Mouse (Mus musculus) intestine, postnatal 0 days (tissue): Measurements from ENCODE around the gene Glycam1. TPM values are rescaled to one million over a fixed set of nuclear protein-coding genes. Genes with fewer than 3 reads are reported as not detected.
"Not testable (repeated sequence)": the region's sequence is repeated elsewhere in the genome, so short reads cannot be mapped to it uniquely, and the experiment has no call there.

Experiments used
- ATAC-seq: fragments of 200-750 bp; cut with Nextera tagmentation; 2 replicates; pipeline ENCODE4 v1.8.0; 2017; ENCODE audit warnings: mild to moderate bottlenecking, moderate TSS enrichment, moderate library complexity
- H3K27ac ChIP-seq: fragments of 300-500 bp; sonication (generic); 2 replicates; pipeline ENCODE4 v1.5.1; 2014; ENCODE audit warnings: mild to moderate bottlenecking, low read depth, low read length, moderate library complexity
- H3K27me3 ChIP-seq: fragments of 300-500 bp; sonication (generic); replicated peaks from 2 replicates; pipeline ENCODE4 v1.6.1; 2014; ENCODE audit warnings: low read length, mixed read lengths; ENCODE audit not compliant: control insufficient read depth, insufficient read depth
- H3K36me3 ChIP-seq: fragments of 300-500 bp; sonication (generic); 2 replicates; pipeline ENCODE4 v1.6.1; 2014; ENCODE audit warnings: mild to moderate bottlenecking, moderate library complexity; ENCODE audit not compliant: control insufficient read depth, insufficient read depth
- H3K4me1 ChIP-seq: fragments of 300-500 bp; sonication (generic); replicated peaks from 2 replicates; pipeline ENCODE4 v1.6.1; 2014; ENCODE audit warnings: antibody characterized with exemption, low read length, mixed read lengths; ENCODE audit not compliant: control insufficient read depth, insufficient read depth
- H3K4me2 ChIP-seq: fragments of 300-500 bp; sonication (generic); replicated peaks from 2 replicates; pipeline ENCODE4 v1.6.1; 2014; ENCODE audit warnings: low read depth, mild to moderate bottlenecking, moderate library complexity
- H3K4me3 ChIP-seq: fragments of 300-500 bp; sonication (generic); 2 replicates; pipeline ENCODE4 v1.5.1; 2014; ENCODE audit warnings: low read depth, low read length
- H3K9ac ChIP-seq: fragments of 300-500 bp; sonication (generic); 2 replicates; pipeline ENCODE4 v1.6.1; 2014; ENCODE audit warnings: mild to moderate bottlenecking, low read depth, low read length
- H3K9me3 ChIP-seq: fragments of 300-500 bp; sonication (generic); 2 replicates; pipeline ENCODE4 v1.6.1; 2016; ENCODE audit warnings: mixed run types; ENCODE audit not compliant: control insufficient read depth
- CTCF ChIP-seq: sonication (generic); IDR thresholded peaks from 2 replicates; pipeline ENCODE4 v1.5.1; 2016; ENCODE audit warnings: low read depth, mild to moderate bottlenecking, control low read depth, antibody characterized with exemption, moderate library complexity
- WGBS: fragments of 180-500 bp; shearing (Covaris S2); extraction: QIAGEN DNeasy Blood & Tissue Kit; methylation state at CpG from one replicate; pipeline ENCODE4 v1.1.7; 2014; 5-methylcytosine and 5-hydroxymethylcytosine counted together
- polyA plus RNA-seq: library from polyadenylated mRNA; unstranded; fragments of >200 nt; fragmentation: Nextera tagmentation; extraction: Ambion mirVana; gene quantifications from 2 replicates; pipeline ENCODE4 v1.2.1, GENCODE M21; 2015

Gene Glycam1
- polyA plus RNA-seq, result 1.1 and 3.8 TPM in 2 replicates

GRCm38 (mm10) chr15:103564981-103565380, at the start of gene Glycam1:
Gene Glycam1 (minus strand): TSS chr15:103565081.
- Histone ChIP-seq H3K9me3 (no peaks in the 10 kb centered on the region), H3K27ac (no peak within 1 kb of the TSS), H3K27me3 (no peaks in the 10 kb centered on the region), H3K4me2 (no peak within 1 kb of the TSS), H3K4me1 (no peaks in the 10 kb centered on the region), H3K9ac (no peak within 1 kb of the TSS), H3K4me3 (no peak within 1 kb of the TSS), H3K36me3 (no peaks in the 10 kb centered on the region)
- no peak for ATAC-seq
- no peak for TF ChIP-seq CTCF

- no peak for TF ChIP-seq CTCF
- Histone ChIP-seq H3K4me1 (no peaks in the 10 kb centered on the region), H3K9me3 (no peaks in the 10 kb centered on the region), H3K4me3 (no peak overlapping the region), H3K9ac (no peak overlapping the region), H3K27ac (no peak overlapping the region), H3K27me3 (no peaks in the 10 kb centered on the region), H3K4me2 (no peak overlapping the region), H3K36me3 (no peaks in the 10 kb centered on the region)
- ATAC-seq, result no peak
- 82% methylated on average over 1 of the region's 1 CpGs for WGBS
Measured at GRCm38 (mm10) chr15:103604481-103604880, 39.6 kb upstream of the Glycam1 start.

- Histone ChIP-seq H3K4me2 (no peak overlapping the region), H3K4me3 (no peak overlapping the region), H3K9me3 (no peaks in the 10 kb centered on the region), H3K27me3 (no peaks in the 10 kb centered on the region), H3K4me1 (no peaks in the 10 kb centered on the region), H3K36me3 (no peaks in the 10 kb centered on the region), H3K9ac (no peak overlapping the region), H3K27ac (no peak overlapping the region)
- WGBS, result 76% methylated on average over 2 of the region's 2 CpGs
- no peak for TF ChIP-seq CTCF
- ATAC-seq, result no peak
Measured at GRCm38 (mm10) chr15:103590779-103591178, 25.9 kb upstream of the Glycam1 start.

GRCm38 (mm10) chr15:103587752-103588151, 22.9 kb upstream of the Glycam1 start:
- 81% methylated on average over 4 of the region's 4 CpGs for WGBS
- H3K27me3 ChIP-seq, H3K4me3 ChIP-seq, H3K36me3 ChIP-seq, H3K27ac ChIP-seq, H3K9me3 ChIP-seq, H3K4me1 ChIP-seq, H3K9ac ChIP-seq, H3K4me2 ChIP-seq, ATAC-seq: not testable (repeated sequence)

DNA sequence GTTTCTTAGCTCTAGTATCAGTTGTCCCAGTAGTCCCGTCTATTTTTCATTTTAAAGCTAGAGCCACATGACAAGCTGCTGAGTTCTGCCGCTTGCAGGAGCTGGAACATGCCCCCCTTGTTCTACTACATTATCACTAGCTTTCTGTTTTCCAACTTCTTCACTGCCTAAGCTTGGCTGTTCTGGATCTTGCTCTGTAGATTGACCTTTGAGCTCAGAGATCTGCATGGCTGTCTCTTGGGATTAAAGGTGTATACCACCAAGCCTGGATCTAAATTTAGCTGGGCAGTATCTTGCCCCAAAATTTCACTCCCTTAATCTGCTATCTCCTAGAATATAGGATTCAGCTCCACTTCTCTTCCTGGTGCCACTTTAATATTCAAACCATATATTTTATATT, 21.0 kb upstream of the Glycam1 start:
- 71% methylated on average over 2 of the region's 2 CpGs for WGBS
- Histone ChIP-seq H3K9me3 (no peaks in the 10 kb centered on the region), H3K4me2 (no peak overlapping the region), H3K4me1 (no peaks in the 10 kb centered on the region), H3K27me3 (no peaks in the 10 kb centered on the region), H3K36me3 (no peaks in the 10 kb centered on the region), H3K27ac (no peak overlapping the region), H3K9ac (no peak overlapping the region), H3K4me3 (no peak overlapping the region)
- ATAC-seq, result no peak
- no peak for TF ChIP-seq CTCF

DNA sequence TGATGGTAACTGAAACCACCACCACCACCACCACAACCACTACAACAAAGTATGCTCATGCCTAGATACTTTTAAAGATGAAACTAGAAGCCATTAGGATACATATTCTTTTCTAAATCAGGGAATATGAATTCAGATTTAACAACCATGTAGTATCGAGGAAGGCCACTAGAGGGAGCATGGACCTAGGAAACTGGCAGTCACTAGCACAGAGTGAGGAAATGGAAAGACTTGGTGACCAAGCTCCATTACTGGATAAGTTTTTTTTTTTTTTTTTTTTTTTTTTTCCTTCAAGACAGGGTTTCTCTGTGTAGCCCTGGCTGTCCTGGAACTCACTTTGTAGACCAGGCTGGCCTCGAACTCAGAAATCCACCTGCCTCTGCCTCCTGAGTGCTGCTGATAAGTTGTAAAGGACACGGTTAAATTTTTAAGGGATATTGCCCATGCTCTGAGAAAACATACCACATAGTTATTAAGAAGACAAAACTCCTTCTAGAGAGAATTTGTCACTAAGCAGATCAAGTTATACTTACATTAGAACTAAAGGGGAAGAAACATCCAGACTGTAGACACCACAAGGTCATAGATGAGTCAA, 12.7 kb downstream of the Glycam1 start:
- ATAC-seq, result no peak; the same call in 1 of the 2 replicates
- Histone ChIP-seq H3K4me1 (no peaks in the 10 kb centered on the region), H3K36me3 (no peaks in the 10 kb centered on the region), H3K27me3 (no peaks in the 10 kb centered on the region), H3K9me3 (no peaks in the 10 kb centered on the region), H3K9ac (no peak overlapping the region), H3K27ac (no peak overlapping the region), H3K4me2 (no peak overlapping the region), H3K4me3 (no peak overlapping the region)
- peak; percentile 85 for TF ChIP-seq CTCF
- WGBS, result 36% methylated on average over 3 of the region's 3 CpGs

DNA sequence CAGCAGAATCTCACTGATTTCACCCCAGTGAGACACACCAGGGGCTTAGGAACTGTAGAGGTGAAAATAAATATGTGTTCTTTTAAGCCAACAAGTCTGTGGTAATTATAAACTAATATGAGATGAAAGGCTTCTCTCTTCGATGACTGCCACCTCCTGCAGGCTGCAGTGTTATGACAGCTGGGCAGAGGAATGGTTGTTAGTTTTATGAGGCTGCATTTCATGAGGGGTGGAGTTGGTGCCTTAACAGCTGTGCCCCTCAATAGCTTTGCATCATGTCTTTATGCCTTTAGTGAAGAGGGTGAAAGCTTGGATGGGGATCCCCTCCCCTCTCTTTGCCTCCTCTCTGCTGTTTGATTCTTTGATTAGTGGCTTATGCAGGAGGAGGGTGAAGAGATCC, 13.8 kb downstream of the Glycam1 start:
- no peak overlapping the region for H3K4me2 ChIP-seq
- no peak overlapping the region for H3K4me3 ChIP-seq
- no peak for ATAC-seq
- 31% methylated on average over 1 of the region's 1 CpGs for WGBS
- H3K9ac ChIP-seq, result no peak overlapping the region
- H3K27me3 ChIP-seq, result no peaks in the 10 kb centered on the region
- H3K36me3 ChIP-seq, result no peaks in the 10 kb centered on the region
- H3K27ac ChIP-seq, result no peak overlapping the region
- H3K4me1 ChIP-seq, result no peaks in the 10 kb centered on the region
- H3K9me3 ChIP-seq, result no peaks in the 10 kb centered on the region
- TF ChIP-seq CTCF, result no peak
